Mouse (Mus musculus) stomach, embryonic 14.5 days (tissue): Measurements from ENCODE around the gene Atoh8. TPM values are rescaled to one million over a fixed set of nuclear protein-coding genes. Genes with fewer than 3 reads are reported as not detected.
A peak's percentile ranks its signal among the peaks of the same experiment; 100 is the strongest.

Experiments
- ATAC-seq: fragments of 200-750 bp; cut with Nextera tagmentation; 2 replicates; pipeline ENCODE4 v1.8.0; 2017; ENCODE audit warnings: low read depth, moderate TSS enrichment; ENCODE audit not compliant: insufficient number of reproducible peaks, insufficient read depth, low FRiP score
- H3K27ac ChIP-seq: fragments of 300-500 bp; sonication (generic); 2 replicates; pipeline ENCODE4 v1.5.1; 2014; ENCODE audit warnings: mild to moderate bottlenecking, low read length, moderate library complexity, mixed read lengths
- H3K27me3 ChIP-seq: fragments of 300-500 bp; sonication (generic); 2 replicates; pipeline ENCODE4 v1.6.1; 2014; ENCODE audit warnings: low read length, control low read depth, mixed read lengths; ENCODE audit not compliant: control insufficient read depth, insufficient read depth
- H3K36me3 ChIP-seq: fragments of 300-500 bp; sonication (generic); 2 replicates; pipeline ENCODE4 v1.6.1; 2014; ENCODE audit warnings: mild to moderate bottlenecking, control low read depth, low read length, moderate library complexity, mixed read lengths; ENCODE audit not compliant: control insufficient read depth, insufficient read depth
- H3K4me1 ChIP-seq: fragments of 300-500 bp; sonication (generic); 2 replicates; pipeline ENCODE4 v1.6.1; 2014; ENCODE audit warnings: low read length, control low read depth, mixed read lengths; ENCODE audit not compliant: control insufficient read depth, insufficient read depth
- H3K4me2 ChIP-seq: fragments of 300-500 bp; sonication (generic); replicated peaks from 2 replicates; pipeline ENCODE4 v1.6.1; 2014; ENCODE audit warnings: low read depth, low read length, control low read depth
- H3K4me3 ChIP-seq: fragments of 300-500 bp; sonication (generic); 2 replicates; pipeline ENCODE4 v1.5.1; 2014; ENCODE audit warnings: low read depth, low read length, control low read depth
- H3K9ac ChIP-seq: fragments of 300-500 bp; sonication (generic); replicated peaks from 2 replicates; pipeline ENCODE4 v1.6.1; 2014; ENCODE audit warnings: low read depth, mild to moderate bottlenecking, control low read depth, low read length, moderate library complexity, mixed read lengths
- H3K9me3 ChIP-seq: fragments of 300-500 bp; sonication (generic); 2 replicates; pipeline ENCODE4 v1.6.1; 2016; ENCODE audit warnings: low read depth, low read length, control low read depth; ENCODE audit not compliant: control insufficient read depth
- WGBS: fragments of 180-500 bp; shearing (Covaris S2); extraction: QIAGEN DNeasy Blood & Tissue Kit; methylation state at CpG from one replicate; pipeline ENCODE4 v1.1.7; 2014; 5-methylcytosine and 5-hydroxymethylcytosine counted together
- polyA plus RNA-seq: library from polyadenylated mRNA; unstranded; fragments of >200 nt; fragmentation: Nextera tagmentation; extraction: Ambion mirVana; gene quantifications from 2 replicates; pipeline ENCODE4 v1.2.1, GENCODE M21; 2014

Gene Atoh8
- polyA plus RNA-seq, 1 experiment from 2014 or later, result 9.9 TPM

GRCm38 (mm10) chr6:72217415-72217784 lies 18.0 kb downstream of the Atoh8 start:
- H3K9ac ChIP-seq, result no peak overlapping the region
- H3K4me2 ChIP-seq, result peak overlapping the region; percentile 40
- no peak for ATAC-seq
- H3K9me3 ChIP-seq, result no peaks in the 10 kb centered on the region
- H3K4me1 ChIP-seq, result peaks cover 61% of the 10 kb centered on the region
- 35% methylated on average over 6 of the region's 6 CpGs for WGBS
- H3K27me3 ChIP-seq, result no peaks in the 10 kb centered on the region; the same call in 1 of the 2 replicates
- H3K27ac ChIP-seq, result peak overlapping the region; percentile 90
- no peak overlapping the region for H3K4me3 ChIP-seq
- H3K36me3 ChIP-seq, result no peaks in the 10 kb centered on the region

- peak overlapping the region; percentile 40 for H3K4me2 ChIP-seq
- no peak overlapping the region for H3K4me3 ChIP-seq
- peak overlapping the region; percentile 90 for H3K27ac ChIP-seq
- H3K9me3 ChIP-seq, result no peaks in the 10 kb centered on the region
- ATAC-seq, result peak; percentile 88
- peaks cover 55% of the 10 kb centered on the region for H3K4me1 ChIP-seq
- under 1% methylated on average over 33 of the region's 33 CpGs for WGBS
- no peaks in the 10 kb centered on the region; the same call in 1 of the 2 replicates for H3K27me3 ChIP-seq
- no peak overlapping the region for H3K9ac ChIP-seq
- no peaks in the 10 kb centered on the region for H3K36me3 ChIP-seq
These were observed 18.5 kb downstream of the Atoh8 start for GRCm38 (mm10) chr6:72216681-72217414.

- H3K9ac ChIP-seq, result no peak overlapping the region
- no peaks in the 10 kb centered on the region; the same call in 1 of the 2 replicates for H3K27me3 ChIP-seq
- H3K9me3 ChIP-seq, result no peaks in the 10 kb centered on the region
- no peak overlapping the region for H3K4me3 ChIP-seq
- H3K4me2 ChIP-seq, result no peak overlapping the region; the same call in 1 of the 2 replicates
- no peak for ATAC-seq
- peaks cover 54% of the 10 kb centered on the region for H3K4me1 ChIP-seq
- H3K27ac ChIP-seq, result peak overlapping the region; percentile 90
- H3K36me3 ChIP-seq, result no peaks in the 10 kb centered on the region
- 47% methylated on average over 6 of the region's 6 CpGs for WGBS
These were observed 19.8 kb downstream of the Atoh8 start for GRCm38 (mm10) chr6:72215582-72215981.

GRCm38 (mm10) chr6:72211360-72211759 lies 24.0 kb downstream of the Atoh8 start:
- Histone ChIP-seq H3K9ac (no peak overlapping the region), H3K27ac (no peak overlapping the region), H3K36me3 (no peaks in the 10 kb centered on the region), H3K4me3 (no peak overlapping the region), H3K4me1 (peaks cover 19% of the 10 kb centered on the region), H3K4me2 (no peak overlapping the region), H3K9me3 (no peaks in the 10 kb centered on the region), H3K27me3 (no peaks in the 10 kb centered on the region; the same call in 1 of the 2 replicates)
- no peak for ATAC-seq
- 79% methylated on average over 4 of the region's 4 CpGs for WGBS

GRCm38 (mm10) chr6:72210823-72211222 lies 24.6 kb downstream of the Atoh8 start:
- 0 out of 2 replicates have a peak, but pooled peaks cover 2% of the 10 kb centered on the region for H3K36me3 ChIP-seq
- H3K9me3 ChIP-seq, result no peaks in the 10 kb centered on the region
- peaks cover 13% of the 10 kb centered on the region for H3K4me1 ChIP-seq
- no peak overlapping the region for H3K4me3 ChIP-seq
- H3K4me2 ChIP-seq, result no peak overlapping the region
- H3K27me3 ChIP-seq, result no peaks in the 10 kb centered on the region; the same call in 1 of the 2 replicates
- 86% methylated on average over 7 of the region's 7 CpGs for WGBS
- no peak overlapping the region for H3K27ac ChIP-seq
- no peak for ATAC-seq
- no peak overlapping the region for H3K9ac ChIP-seq

- Histone ChIP-seq H3K9ac (no peak overlapping the region), H3K4me2 (no peak overlapping the region), H3K27me3 (no peaks in the 10 kb centered on the region; the same call in 1 of the 2 replicates), H3K9me3 (no peaks in the 10 kb centered on the region), H3K27ac (no peak overlapping the region), H3K4me3 (no peak overlapping the region), H3K36me3 (0 out of 2 replicates have a peak, but pooled peaks cover 2% of the 10 kb centered on the region), H3K4me1 (peaks cover 2% of the 10 kb centered on the region; the same call in 1 of the 2 replicates)
- 92% methylated on average over 7 of the region's 7 CpGs for WGBS
- no peak for ATAC-seq
These were observed 25.6 kb downstream of the Atoh8 start for GRCm38 (mm10) chr6:72209738-72210137.

GRCm38 (mm10) chr6:72208406-72209045 lies 26.9 kb downstream of the Atoh8 start:
- Histone ChIP-seq H3K4me2 (no peak overlapping the region), H3K36me3 (peaks cover 2% of the 10 kb centered on the region; the same call in 1 of the 2 replicates), H3K9me3 (no peaks in the 10 kb centered on the region), H3K4me1 (no peaks in the 10 kb centered on the region; the same call in 1 of the 2 replicates), H3K9ac (no peak overlapping the region), H3K4me3 (no peak overlapping the region), H3K27ac (no peak overlapping the region), H3K27me3 (no peaks in the 10 kb centered on the region)
- ATAC-seq, result no peak
- WGBS, result 83% methylated on average over 8 of the region's 8 CpGs

- Histone ChIP-seq H3K9me3 (no peaks in the 10 kb centered on the region), H3K36me3 (peaks cover 2% of the 10 kb centered on the region; the same call in 1 of the 2 replicates), H3K4me3 (no peak overlapping the region), H3K9ac (no peak overlapping the region), H3K4me2 (no peak overlapping the region), H3K4me1 (peaks cover 9% of the 10 kb centered on the region; the same call in 1 of the 2 replicates), H3K27me3 (no peaks in the 10 kb centered on the region), H3K27ac (no peak overlapping the region)
- no peak for ATAC-seq
- 81% methylated on average over 9 of the region's 9 CpGs for WGBS
These were observed 29.4 kb downstream of the Atoh8 start for GRCm38 (mm10) chr6:72206021-72206420.
